Mouse (Mus musculus) megakaryocyte, embryonic 14.5 days (primary cell): Measurements from ENCODE around the gene Fam19a2.

Source experiments
- FLI1 ChIP-seq: IDR thresholded peaks from 2 replicates; pipeline ENCODE4 v1.6.1; 2012; ENCODE audit warnings: low read length, inconsistent platforms, mixed read lengths
- GATA1 ChIP-seq: IDR thresholded peaks from 3 replicates; pipeline ENCODE4 v1.6.1; 2012; ENCODE audit warnings: mixed read lengths, low read length, inconsistent platforms, borderline replicate concordance

DNA sequence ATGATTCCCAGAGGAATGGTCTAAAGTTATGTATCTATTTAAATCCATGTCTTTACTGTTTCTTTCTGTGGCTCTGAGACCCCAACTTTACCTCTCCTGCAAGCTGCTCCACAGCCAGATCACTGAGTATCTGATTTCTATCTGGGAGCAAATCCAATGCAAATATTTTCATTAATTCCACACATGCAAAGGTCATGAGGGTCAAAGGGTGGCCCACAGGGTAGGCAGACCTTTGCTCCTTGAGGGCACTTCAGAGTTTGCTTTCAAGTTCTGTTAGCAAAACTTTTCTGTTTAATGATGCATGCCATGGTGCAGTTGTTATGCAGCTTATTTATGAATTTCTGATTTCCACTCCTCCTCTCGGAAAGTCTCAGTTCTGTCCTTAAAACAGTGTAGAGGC is 303.9 kb downstream of the Fam19a2 start:
- TF ChIP-seq GATA1 (no peak), FLI1 (no peak)
